Mouse (Mus musculus) hematopoietic stem cell, adult 5-6 weeks (primary cell): ENCODE data around the gene Nid2. TPM values are rescaled to one million over a fixed set of nuclear protein-coding genes. Genes with fewer than 3 reads are reported as not detected.

Source experiments
- ATAC-seq, 2 experiments: fragments of 125-278 bp in 1 of 2; replicated peaks in 1 of 2; 2 replicates each; pipeline ENCODE4 v1.8.0; 2016 to 2017; ENCODE audit warnings: inconsistent platforms in 2 of 2, mild to moderate bottlenecking in 2 of 2, moderate number of reproducible peaks in 2 of 2, low read depth in 1 of 2, moderate TSS enrichment in 1 of 2; ENCODE audit not compliant: low FRiP score in 2 of 2, poor library complexity in 2 of 2, severe bottlenecking in 2 of 2, insufficient read depth in 1 of 2, low TSS enrichment in 1 of 2
- total RNA-seq: library from RNA; stranded (forward); fragments of 172-1452, 232-1000 nt; gene quantifications from 2 replicates; pipeline ENCODE4 v1.2.3, GENCODE M21; 2017

Nid2 gene
- total RNA-seq, 1 experiment from 2014 or later, result not detected

GRCm38 (mm10) chr14:19807858-19808257 lies 56.8 kb downstream of the Nid2 start:
- ATAC-seq, result no peak

GRCm38 (mm10) chr14:19809934-19810333 lies 58.9 kb downstream of the Nid2 start:
- no peak for ATAC-seq

DNA sequence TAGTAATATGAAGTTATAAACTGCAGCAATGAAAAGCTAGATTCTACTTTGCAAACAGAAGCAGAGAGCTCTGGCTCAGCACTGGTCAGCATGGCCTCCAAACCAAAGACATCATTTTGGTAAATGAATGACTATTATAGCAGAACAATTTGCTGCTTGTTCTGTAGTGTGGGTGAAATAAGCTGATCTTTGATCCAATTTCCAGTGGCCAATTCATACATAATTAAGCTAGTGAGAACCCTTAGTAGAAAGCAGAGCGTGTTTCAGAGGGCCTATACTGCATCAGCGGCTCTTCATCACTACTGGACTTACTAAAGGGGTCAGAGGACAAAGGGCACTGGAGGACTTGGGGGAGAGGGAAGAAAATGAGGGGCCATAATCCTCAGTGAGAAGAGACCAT lies 62.0 kb downstream of the Nid2 start:
- ATAC-seq, result no peak

- peak; percentile 62 to 84; a peak in 3 of 4 replicates for ATAC-seq
Measured at GRCm38 (mm10) chr14:19817949-19818348, 66.9 kb downstream of the Nid2 start.

GRCm38 (mm10) chr14:19821686-19822085 lies 70.6 kb downstream of the Nid2 start:
- ATAC-seq, result no peak

DNA sequence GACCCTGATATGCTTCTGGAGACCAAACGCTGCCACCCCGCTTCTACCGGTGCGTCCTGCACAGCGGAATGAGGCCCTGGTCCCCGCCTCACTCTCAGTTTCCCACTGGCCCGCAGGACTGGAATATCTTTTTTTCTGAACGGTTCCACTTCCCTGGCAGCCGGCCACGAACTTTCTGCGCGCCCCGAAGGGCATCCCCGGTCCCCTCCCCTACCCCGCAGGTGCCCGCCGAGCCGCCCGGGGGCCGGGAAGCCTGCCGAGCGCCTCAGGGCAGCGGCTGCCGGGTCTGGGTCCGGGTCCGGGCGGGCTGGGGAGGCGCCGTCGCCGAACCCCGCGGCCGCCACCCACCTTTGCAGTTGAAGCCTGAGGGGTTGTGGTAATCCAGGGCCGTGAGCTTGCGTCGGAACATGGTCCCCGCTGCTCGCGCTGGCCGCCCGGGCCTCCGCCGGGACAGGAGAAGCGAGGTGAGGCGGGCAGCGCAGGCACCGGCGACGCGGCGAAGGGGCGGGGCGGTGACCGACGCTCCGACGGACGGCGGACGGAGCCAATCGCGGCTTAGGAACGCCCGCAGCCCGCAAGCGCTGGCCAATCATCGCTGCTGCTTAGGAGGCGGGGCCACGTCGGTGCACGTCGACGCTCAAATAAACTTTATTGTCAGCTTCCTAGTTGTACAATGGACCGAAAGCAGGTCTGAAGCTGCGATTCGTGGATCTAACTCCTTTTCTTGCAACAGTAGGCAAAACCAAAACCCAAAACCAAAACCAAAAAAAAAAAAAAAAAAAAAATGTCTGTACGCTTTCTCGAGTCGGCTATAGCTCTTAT lies 72.5 kb downstream of the Nid2 start, which contains the start of gene Rtraf:
Gene Rtraf, minus strand, starts transcription at position 504 of the 822 bp plus-strand sequence.
- ATAC-seq, result peak; percentile 96 to 99

- no peak for ATAC-seq
Measured at GRCm38 (mm10) chr14:19825481-19825880, 74.4 kb downstream of the Nid2 start.

DNA sequence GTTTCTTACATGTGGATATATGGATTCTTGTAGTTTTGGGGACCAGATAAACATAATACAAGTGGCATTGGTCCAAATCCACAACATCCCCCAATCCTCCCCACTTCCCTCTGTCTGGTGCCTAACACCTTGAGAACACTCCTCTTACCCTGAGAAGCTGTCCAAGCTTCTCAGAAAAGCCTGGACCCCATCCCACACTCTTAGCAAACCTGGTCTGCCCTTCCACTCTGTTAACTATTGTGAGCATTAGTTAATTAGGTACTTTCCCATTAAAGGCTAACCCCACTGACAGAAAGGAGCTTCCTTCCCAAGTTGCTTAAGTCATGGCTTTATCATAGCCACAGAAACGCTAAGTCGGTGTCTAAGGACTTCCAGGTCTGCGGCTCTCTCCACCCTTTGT lies 85.2 kb downstream of the Nid2 start:
- ATAC-seq, result no peak

GRCm38 (mm10) chr14:19839600-19840332 lies 88.7 kb downstream of the Nid2 start:
- ATAC-seq, result peak; percentile 37 to 77; a peak in 2 of 4 replicates

DNA sequence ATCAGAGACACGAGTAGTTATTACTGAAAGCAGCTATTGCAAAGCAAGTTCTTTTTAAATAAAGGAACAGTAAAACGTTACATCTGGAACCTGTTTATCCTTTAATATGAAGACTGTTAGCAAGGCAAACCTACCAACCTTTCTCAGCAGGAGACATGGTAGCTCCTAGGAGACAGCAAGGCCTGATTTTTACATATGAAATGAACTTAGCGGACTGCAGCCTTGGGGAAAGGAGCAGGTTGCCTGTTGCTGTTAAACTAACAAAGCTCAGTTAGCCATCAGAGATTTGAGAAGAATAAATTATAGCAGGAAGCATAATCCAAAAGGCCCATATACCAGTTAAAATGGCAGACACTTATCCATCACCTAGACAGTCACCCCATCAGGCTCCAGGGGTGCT lies 102.4 kb downstream of the Nid2 start:
- ATAC-seq, result no peak

- no peak for ATAC-seq
Measured at GRCm38 (mm10) chr14:19858279-19858678, 107.2 kb downstream of the Nid2 start.

DNA sequence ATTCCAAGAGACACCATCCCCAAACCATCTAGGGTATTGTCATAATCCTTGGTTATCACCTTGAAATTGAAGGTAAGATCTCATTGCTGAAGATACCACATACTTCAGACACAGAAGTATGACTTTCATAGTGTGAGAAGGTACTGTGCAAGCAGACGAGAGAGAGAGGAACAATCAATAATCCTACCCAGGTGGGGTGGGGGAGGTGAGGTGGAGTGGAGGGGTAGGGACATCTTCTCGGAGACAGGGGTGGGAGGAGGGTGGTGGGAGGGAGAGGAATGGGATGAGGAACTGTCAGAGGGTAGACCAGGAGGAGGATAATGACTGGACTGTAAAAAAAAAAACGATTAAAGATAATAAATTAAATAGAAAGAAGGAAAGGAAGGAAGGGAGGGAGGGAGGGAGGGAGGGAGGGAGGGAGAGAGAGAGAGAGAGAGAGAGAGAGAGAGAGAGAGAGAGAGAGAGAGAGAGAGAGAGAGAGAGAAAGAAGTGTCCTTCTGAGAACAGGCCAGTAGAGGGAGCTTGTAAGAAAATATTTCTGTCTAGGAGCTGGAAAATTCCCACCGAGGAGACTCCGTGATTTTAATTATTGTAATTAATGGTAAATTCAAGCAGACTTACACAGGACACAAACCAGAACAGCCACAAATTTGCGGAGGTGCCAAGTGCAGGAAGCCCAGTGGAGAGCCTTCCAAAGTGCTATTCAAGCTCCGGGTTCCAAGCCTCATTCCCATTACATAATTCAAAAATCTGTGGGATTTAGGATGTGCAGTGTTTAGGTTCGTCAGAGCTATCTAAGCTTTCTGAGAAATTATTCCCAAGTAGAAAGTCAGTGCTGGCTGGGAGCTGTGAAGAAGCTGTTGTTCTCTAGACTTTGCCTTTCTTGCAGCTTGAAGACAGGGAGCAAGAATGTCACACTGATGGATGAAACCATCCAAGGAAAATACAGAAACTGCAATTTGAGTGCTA lies 108.0 kb downstream of the Nid2 start:
- no peak for ATAC-seq

DNA sequence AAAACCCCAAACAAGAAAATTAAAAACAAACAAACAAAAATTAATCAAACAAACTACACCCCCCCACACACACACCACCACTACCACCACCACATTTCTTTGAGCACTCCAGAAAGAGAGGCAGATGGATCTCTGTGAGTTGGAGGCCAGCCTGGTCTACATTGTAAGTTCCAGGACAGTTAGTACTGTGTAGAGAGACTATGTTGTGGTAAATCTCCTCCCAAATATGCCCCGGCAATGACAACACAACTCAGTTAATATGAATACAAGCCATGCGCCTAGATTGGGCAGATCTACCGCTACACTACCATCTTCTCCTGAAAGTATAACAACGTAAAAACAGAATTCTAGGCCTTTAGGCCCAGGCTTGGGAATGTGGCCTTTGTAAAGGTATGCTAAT lies 109.2 kb downstream of the Nid2 start:
- ATAC-seq, result no peak

Other genes starting within 250 kb of the Nid2 start
- not detected in 2 replicates for gene Gm2244, start 201.3 kb upstream of the Nid2 start, total RNA-seq
- gene Gm2237, start 166.1 kb upstream of the Nid2 start, total RNA-seq, result 2.4 and 7.6 TPM in 2 replicates
- gene Gm5458, start 148.7 kb upstream of the Nid2 start, total RNA-seq, result not detected in 2 replicates
- 147 and 180 TPM in 2 replicates for gene Rtraf, start 72.6 kb downstream of the Nid2 start, total RNA-seq
- 67.2 and 72.2 TPM in 2 replicates for gene Gng2, start 226.4 kb downstream of the Nid2 start, total RNA-seq